Mouse (Mus musculus) heart, adult 11 months (tissue): Measurements from ENCODE around the gene Arhgap29.

Source experiments
- DNase-seq: peaks from one replicate; pipeline ENCODE4 v3.0.0; 2022

Arhgap29 gene

DNA sequence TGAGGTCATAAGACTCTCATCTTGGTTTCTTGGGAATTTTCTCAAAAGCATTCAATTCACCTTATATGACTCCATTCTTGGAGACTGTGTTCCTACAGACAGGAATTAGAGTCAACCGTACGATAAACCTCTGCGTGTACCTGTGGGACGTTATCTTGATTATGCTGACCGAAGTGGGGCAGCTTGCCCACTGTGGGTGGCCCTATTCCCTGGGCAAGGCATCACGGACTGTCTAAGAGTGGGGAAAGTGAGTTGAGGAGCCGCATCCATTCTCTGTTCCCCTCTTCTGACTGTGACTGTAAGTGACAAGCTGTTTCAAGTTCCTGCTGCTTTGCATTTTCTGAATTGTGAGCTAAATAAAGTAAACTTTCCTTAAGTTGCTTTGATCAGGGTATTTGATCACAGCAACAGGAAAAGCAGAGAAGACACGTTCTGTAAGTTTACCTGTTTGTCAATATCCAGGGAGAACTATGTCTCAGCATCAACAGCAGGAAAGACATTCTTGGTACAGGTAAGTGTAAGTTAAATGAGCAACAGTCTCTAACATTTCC lies at the start of gene Arhgap29:
TSS of gene Arhgap29 (plus strand) at position 501 of the 551 bp plus-strand sequence.
- DNase-seq = peak; percentile 74

DNA sequence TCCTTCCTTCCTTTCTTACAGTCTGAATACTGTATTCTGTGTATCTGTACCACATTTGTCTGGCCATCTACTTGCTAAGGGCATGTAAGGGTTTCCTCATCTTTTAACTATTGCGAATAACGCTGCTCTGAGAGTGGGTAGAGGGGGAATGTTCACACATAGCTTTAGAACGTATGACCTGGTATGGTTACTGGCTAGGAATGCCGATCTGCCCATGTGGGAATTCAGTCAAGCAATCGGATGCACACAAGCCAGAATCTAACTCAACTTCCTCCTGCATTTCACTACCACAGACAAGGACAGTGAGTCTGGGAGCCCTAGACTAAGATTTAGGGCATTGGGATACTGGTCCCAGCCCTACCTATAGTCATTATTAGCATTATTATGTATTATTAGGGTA lies 49.6 kb upstream of the Arhgap29 start:
- no peak for DNase-seq

DNA sequence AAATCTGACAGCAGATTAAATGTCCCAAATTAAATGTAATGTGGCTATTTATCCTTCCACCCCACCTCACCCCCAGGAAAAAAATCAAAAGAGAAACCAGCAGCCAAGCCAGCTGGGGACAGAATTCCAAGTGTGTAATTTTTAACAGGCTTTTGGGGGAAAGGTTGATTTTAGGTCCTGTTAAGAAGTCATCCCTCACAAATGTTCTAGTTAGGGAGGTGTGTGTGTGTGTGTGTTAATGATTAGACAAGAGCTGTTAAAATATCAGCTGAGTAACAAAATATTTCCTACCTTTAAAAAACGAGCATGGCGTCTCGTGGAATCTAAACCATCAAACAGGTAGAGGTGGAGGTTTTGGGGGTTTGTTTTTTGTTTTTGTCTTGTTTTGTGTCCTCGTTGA lies 49.1 kb upstream of the Arhgap29 start:
- DNase-seq = no peak

DNA sequence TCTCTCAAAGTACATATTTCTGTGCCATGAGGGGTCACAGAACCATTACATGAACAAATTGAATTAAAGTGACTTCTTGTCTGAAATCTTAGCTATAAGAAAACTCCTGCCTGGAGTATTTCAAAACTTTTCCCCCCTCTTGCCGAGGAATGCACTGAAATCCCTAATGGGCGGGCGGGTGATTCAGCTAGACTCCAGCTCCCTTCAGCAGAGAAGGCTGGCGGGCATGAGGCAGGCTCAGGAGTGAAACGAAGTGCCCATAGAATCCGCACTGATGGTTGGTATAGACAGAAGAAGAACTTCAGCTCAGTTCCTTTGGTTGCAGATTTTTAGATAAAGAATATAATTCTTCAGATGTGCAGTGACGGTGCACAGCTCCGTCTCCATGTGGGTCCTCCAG lies 48.6 kb upstream of the Arhgap29 start:
- no peak for DNase-seq

DNA sequence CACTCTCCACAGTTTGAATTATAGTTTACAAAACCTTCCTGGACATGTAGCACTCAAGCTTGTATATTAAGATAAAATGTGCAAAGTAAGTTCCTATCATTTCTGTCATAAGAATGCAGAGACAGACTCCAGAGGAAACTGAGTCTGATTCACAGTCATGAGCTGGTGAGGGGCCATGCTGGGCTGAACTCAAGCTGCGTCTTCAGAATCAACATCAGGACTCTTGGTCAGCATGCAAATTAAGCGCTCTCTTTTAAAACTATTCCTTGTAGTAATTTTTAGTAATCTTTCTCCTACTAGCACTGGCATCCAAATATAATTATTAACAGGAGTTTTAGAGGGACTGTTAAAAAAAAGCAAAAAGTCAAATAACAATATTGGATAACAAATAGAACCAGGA lies 47.9 kb upstream of the Arhgap29 start:
- DNase-seq = no peak

DNA sequence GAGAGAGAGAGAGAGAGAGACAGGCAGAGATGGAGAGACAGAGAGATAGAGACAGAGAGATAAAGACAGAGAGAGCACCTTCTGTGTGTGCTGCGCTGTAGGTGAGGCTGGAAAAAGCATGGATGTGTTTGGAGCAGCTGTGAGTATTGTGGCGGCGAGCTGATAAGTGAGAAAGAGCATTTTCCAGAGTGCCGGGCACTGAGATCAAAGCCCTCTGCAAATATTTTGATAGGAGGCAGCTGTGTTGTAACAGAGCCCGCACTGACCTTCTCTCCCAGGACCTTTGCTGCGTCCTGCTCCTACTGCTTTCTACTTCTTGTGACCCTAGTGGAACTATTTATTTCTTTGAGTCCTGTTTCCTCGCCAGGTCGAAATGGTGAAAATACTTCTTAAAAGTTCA lies 45.7 kb upstream of the Arhgap29 start:
- DNase-seq = peak; percentile 94

DNA sequence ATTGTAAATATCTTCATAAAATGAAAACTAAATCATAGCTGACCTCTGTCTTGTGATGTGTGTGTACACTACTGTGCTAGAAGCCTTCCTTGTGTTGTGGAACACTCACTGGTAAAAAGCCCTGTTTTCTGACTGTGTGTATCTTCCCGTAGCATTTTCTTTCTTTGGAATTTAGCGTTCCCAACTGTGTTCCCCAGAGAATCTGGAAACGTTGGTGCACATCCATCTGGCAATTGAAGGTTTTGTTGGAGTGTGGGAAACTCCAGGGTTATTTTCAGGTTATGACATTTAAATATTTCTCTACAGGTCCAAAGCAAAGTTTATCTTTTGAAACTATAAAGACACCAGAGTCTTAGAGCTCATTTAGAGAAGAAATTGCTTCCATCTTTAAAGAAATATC lies 43.2 kb upstream of the Arhgap29 start:
- peak; percentile 88 for DNase-seq

DNA sequence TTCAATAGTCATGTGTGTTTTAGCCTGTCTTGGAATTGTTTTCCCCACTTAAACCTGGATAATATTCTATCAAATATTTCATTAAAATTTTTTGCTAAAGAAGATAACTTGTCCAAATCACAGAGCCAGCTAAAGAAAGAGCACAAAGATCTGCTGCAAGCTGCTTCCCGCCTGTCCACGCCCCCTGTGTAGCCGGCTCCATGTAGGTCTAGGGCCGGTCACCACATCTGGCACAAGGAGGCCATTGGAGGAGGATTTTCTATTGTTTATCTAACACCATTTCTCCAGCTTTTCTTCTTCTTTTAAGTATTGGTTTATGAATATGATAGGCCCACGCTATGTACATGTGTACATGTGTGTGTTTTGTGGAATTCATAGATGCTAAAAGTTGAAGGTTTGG lies 38.9 kb upstream of the Arhgap29 start:
- DNase-seq = peak; percentile 54

DNA sequence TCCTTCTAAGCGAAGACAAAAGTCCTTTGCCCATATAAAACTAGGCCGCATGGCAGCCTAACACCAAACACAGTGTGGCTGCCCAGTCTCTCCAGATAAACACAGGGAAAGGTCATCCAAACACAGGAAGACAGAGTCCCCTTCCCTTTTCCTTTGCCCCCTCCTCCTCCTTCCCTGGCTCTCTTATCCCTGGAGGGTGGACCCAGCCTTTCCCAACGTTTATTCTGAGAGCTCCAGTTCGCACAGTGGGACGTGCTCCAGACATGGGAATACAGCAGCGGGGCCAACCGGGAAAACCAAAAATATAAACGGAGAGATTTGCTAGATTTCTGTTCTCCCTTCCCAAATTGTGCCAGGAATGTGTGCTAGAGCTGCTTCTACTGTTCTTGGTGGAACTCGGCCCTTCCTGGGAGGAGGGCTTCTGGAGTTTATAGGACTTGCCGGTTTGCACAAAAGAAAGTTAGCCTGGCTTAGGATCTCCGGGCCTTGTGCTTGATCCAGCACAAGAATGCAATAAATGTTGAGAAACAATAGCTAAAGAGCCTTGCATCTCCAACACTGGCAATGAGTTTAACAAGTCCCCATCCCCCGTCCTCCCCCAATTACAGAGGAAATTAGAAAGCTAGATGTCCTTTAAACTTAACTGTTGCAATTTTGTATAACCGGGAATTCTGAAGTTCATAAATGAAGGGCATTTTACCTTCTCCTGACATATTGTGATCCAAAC lies 37.7 kb upstream of the Arhgap29 start:
- DNase-seq = peak; percentile 99

DNA sequence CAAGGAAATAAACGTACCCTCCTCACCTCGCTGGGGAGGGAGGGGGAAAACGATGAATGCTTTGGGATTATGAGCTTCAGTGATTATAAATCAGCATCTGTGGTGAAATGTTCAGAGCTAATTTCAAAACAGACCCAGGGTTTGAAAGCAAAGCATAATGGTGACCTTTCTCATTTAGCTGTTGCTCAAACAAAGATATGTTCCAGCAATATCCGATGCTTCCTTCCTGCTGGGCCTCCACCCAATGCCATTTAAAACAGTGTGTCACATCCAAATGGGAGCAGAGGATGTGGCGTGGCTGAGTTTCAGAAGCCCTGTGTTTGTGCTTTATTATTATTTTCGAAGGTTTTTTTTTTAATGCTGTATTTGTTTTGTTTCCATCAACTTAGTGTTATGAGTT lies 37.1 kb upstream of the Arhgap29 start:
- DNase-seq = peak; percentile 97

DNA sequence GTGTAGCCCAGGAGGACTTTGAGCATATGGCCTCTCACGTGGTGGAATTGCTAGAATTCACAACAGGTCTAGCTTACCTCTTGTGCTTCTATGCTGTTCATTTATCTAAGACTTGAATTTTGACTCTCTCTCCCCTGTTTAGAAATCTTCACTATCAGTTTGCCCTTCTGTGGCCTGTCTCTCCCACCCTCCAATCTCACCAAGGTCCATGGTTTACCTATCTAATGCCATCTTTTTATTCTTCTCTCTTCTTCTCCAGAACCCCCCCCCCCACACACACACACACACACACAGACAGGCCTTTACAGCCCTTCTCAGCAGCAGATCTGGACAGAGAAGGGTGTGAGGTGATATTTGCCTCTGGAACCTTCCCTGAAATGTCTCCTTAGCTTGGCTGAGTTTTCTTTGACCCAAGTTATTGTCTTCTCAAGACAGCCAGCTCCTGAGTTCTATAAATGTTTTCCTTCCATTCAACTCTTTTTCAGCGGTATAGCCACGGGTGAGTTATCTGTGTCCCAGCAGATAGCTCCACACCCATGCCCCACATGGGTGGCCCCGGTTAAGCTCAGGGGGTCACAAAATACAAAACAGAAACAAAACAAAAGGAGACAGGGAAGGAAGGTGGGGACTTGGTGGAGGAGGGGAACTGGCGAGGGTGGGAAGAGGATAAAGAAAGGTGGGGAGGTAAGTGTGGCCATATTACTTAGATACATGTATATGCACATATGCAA lies 35.4 kb upstream of the Arhgap29 start:
- no peak for DNase-seq

DNA sequence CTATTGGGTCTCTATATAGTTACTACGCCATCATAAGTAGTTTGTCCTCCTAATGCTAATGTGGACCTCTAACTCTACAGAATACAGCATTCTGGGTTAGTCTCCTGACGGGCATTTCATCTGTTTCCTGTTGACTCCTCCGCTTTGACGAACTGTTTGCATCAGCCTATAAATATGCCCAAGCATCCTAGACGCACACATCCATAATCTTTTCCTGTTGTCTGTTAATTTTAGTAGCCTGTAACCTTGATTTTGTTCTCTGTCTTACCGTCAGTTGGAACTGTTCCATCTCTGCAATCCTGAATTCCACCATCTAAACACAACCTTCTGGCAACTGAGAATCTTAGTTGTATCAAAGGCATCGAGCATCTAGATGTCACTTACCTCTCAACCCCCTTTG lies 34.7 kb upstream of the Arhgap29 start:
- DNase-seq = no peak

DNA sequence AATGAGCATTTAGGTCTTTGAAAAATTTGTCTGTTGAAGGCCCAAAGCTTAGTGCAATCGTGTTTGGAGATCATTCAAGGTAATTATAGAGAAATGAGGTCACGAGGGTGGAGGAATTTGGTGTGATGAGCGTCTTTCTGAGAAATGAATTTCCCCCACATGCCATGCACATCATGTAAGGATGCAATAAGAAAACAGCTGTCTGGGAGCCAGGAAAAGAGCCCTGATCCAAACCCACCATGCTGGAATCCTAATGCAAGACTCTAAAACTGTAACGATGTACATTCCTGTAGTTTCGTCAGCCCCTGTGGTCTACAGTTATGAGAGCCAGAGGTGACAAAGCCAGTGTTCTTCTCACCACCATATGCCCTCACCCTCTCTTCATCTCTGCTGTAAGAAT lies 32.4 kb upstream of the Arhgap29 start:
- DNase-seq = no peak

DNA sequence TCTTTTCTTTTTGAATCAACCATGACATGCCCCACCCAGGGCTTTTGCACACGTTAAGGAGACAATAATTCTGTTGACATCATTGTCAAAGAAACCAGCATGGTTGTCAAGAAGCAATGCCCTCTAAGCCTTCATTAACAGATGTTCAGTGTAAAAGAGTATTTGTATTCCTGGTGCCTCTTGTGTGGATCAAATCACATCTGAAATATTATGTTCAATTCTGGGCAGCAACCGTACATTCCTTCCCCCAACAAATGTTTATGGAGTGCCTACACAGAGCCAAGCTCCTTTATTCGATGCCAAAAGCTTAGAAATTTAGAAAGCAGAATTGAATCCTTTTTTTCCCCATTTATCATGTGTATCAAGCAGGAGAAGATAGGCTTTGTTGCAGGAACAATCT lies 31.6 kb upstream of the Arhgap29 start:
- DNase-seq = no peak

DNA sequence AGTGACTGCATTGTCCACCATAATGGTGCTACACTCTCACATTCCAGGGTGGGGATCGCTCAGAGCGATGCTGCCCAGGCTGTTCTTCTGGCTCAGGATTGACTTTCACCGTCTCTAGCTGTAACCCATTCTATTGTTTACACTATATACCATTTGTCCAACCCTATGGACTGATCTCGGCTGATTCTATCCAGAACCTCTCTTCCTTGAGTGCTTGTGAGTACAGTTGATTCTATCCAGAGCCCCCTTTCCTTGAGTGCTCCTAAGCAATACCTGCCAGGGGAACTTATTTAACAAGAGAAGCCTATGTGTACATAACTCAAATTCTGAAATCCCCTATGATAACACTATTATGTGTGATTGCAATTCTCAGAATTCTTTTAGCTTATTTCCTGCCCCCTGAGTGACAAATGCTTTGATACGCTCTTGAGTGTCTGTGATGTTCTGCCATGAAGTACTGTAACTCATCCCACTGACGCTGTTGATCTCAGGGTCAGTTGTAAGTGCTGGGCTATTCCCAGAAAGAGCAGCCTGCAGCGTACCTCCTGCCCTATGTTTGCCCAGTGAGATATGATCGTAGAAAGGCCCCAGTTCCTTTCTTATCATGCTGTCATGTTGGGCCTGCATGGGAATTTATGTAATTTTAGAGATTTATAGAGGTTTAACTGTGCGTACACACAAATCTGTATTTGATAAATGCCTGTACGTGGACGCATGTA lies 27.4 kb upstream of the Arhgap29 start:
- no peak for DNase-seq

DNA sequence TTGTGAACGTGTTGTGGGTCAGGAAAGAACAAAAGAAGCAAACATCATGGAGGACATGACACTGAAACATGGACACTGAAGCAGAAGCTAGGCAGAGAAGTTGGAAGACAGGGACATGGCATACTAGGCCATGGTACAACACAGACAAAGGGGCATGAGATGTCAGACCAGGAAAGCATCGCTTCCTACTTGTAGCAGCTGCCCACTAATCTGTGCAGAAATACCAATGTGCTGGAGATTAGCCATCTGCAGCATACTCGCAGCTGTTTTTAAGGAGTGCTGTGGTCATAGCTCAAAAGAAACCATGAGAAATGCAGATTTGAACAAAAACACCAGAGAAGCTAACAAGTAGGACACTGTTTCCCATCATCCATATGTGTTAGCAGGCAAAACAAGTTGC lies 24.7 kb upstream of the Arhgap29 start:
- DNase-seq = peak; percentile 63

DNA sequence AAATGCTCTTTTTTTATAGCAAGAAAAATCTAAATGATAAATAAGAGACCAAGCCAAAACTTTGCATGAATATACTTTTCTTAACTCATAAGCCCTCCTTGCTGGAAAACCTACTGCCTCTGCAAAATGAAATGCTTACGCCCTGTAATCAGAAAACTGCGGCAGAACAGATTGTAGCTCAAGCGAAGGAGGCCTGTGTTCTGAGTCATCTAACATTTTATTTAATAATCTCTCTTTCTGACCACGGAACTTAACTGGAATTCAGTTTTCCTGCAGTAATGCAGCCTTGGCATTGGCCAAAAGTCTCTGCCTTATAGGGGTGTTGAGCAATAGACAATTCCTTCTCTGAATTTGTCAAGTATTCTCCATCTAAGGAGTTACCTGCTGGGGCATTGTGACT lies 19.5 kb upstream of the Arhgap29 start:
- peak; percentile 35 for DNase-seq

DNA sequence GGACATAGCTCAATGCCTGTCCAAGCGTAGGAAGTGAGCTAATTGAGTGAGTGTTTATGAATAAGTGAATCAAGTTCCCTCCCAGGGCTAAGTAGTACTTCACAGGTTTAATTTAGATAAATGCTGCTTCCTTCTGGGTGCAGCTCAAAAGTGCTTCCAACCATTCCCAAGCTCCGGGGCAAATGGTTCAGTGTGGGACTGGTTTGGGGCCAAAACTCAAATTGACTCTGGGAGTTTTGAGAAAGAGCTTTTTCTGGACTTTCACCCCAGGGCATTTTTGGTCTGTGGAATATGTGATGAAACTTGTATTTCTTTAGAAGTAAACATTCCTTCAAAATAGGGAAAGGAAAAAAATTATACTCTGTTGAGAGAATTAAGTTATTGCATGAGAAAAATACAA lies 16.1 kb upstream of the Arhgap29 start:
- DNase-seq = peak; percentile 74

DNA sequence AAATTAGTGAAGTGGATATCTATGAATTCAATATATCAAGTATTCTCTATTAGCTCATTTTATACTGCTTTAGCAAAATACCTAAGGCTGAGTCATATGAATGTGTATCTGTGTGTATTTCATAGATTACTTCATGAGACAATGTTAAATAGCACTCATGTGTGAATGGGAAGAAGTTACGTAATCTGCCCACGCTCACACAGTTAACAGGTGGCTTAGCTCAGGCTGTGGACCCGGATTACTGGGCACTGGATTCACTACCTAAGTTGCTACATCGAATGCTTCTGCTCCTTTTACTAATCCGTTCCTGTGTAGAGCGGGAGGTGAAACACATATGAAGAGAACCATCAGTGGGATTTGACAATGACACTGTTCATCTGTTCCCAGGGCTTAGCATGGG lies 15.3 kb upstream of the Arhgap29 start:
- peak; percentile 55 for DNase-seq

DNA sequence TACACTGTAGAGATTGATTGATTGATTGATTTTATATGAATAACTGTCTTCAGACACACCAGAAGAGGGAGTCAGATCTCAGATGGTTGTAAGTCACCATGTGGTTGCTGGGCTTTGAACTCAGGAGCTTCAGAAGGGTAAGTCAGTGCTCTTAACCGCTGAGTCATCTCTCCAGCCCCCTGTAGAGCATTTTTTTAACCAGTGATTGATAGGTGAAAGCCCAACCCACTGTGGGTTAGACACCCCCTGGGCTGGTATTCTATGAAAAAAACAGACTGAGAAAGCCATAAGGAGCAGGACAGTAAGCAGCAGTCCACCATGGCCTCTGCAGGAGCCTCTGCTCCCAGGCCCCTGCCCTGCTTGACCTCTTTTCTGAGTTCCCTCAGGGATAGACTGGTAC lies 12.7 kb upstream of the Arhgap29 start:
- DNase-seq = peak; percentile 70

DNA sequence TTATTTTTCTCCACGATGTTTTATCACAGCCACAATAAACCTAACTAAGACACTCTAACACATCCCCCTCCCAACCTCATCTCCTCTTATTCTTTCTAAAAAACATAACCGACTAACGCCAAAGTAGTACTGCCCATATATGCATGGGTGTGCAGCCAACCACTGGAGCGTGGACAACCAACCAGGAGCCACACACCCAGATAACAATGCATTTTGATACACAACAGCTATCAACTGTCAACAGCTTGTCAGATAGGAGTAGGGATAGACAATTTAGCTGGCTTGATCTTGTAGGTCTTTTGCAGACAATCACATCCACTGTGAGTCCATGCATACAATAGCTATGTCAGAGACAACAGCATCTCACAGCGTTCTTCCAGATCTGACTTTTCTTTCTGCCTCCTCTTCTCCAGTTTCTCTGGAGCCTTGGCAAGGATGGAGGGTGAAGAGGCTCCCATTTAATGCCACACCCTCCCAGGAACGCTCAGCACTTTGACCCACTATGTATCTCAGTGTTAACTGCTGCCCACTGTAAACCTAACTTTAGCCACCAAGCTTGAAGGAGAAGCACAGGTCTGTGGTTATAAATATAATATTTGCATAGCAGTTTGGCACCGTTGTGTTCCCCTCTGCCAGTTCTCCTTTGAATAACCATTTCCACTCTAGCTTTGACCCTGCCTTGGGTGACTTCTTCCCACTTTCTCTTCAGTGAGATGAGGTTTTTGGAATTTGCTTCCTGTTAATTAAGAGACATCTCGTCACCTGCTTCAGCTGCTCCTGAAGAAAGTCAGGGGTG lies 12.0 kb upstream of the Arhgap29 start:
- peak; percentile 75 for DNase-seq

DNA sequence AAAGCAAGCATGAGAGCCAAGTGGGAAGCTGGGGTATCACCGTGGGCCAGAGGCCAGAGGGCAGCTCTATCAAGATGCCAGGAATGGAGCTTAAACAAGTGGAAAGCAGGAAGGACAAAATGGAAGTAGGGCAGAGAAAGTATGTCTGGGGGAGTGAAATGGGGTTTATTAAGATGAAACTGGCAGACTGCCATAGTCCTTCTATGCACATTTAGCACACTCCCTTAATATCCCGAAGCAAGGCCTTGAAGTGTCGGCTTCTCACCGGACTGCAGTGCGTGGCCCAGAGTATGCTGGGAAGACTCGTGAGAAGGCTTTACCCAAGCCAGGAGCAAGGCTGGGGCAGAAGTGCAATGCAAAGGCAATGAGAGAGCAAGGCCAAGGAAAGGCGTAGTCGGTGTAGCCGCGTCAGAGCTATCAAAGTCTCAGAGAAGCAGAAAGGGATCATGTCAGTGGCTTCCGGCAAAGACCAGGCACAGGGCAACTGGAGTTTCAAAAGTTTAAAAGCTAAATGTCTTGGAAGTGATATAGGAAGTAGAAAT lies 11.1 kb upstream of the Arhgap29 start:
- DNase-seq = peak; percentile 83

DNA sequence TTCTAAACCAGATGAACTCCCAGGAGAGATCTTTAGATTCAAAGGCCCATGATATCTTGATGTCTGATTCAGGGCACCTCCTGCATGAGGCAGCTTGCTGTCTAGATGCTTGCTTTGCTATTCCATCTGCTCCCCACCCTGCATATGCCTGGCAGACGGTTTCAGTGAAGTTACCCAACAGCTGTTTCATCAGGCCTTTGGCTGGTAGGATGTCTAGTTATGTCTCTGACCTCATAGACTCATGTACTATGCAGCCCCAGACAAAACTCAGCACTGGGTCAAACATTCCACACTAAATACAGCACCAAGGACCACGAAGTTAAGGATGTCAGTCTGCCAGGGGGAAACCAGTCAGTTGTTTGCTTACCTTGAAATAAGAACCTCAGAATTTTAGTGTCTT lies 6.4 kb upstream of the Arhgap29 start:
- peak; percentile 86 for DNase-seq
